Mouse (Mus musculus) thymus, postnatal 4 days (tissue): Measurements from ENCODE around the gene Pacsin2.
A peak's percentile ranks its signal among the peaks of the same experiment; 100 is the strongest.
"Not testable (repeated sequence)": the region's sequence is repeated elsewhere in the genome, so short reads cannot be mapped to it uniquely, and the experiment has no call there.

Source experiments
- DNase-seq: peaks from one replicate; pipeline ENCODE4 v3.0.0; 2021

The Pacsin2 gene

GRCm38 (mm10) chr15:83365697-83366096, 98.7 kb downstream of the Pacsin2 start:
- DNase-seq: no peak

- DNase-seq: no peak
Measured at GRCm38 (mm10) chr15:83364194-83364593, 100.2 kb downstream of the Pacsin2 start.

GRCm38 (mm10) chr15:83362813-83363212, 101.6 kb downstream of the Pacsin2 start:
- not testable (repeated sequence) for DNase-seq

GRCm38 (mm10) chr15:83360899-83361298, 103.5 kb downstream of the Pacsin2 start:
- DNase-seq: not testable (repeated sequence)

GRCm38 (mm10) chr15:83360140-83360539, 104.3 kb downstream of the Pacsin2 start:
- no peak for DNase-seq

- no peak for DNase-seq
Measured at GRCm38 (mm10) chr15:83358476-83358875, 105.9 kb downstream of the Pacsin2 start.

- DNase-seq: no peak
Measured at GRCm38 (mm10) chr15:83351546-83351945, 112.9 kb downstream of the Pacsin2 start.

- DNase-seq: no peak
Measured at GRCm38 (mm10) chr15:83350859-83351258, 113.5 kb downstream of the Pacsin2 start.

- peak; percentile 98 for DNase-seq
Measured at GRCm38 (mm10) chr15:83349954-83350711, 114.3 kb downstream of the Pacsin2 start, which contains the start of gene Arfgap3. Gene Arfgap3, minus strand, starts transcription at chr15:83350247.

- peak; percentile 11 for DNase-seq
Measured at GRCm38 (mm10) chr15:83349225-83349953, 115.0 kb downstream of the Pacsin2 start.

- DNase-seq: no peak
Measured at GRCm38 (mm10) chr15:83348747-83349146, 115.7 kb downstream of the Pacsin2 start.

- DNase-seq: no peak
Measured at GRCm38 (mm10) chr15:83345898-83346529, 118.4 kb downstream of the Pacsin2 start.

- no peak for DNase-seq
Measured at GRCm38 (mm10) chr15:83344956-83345355, 119.5 kb downstream of the Pacsin2 start.

GRCm38 (mm10) chr15:83344157-83344556, 120.2 kb downstream of the Pacsin2 start:
- no peak for DNase-seq

- DNase-seq: no peak
Measured at GRCm38 (mm10) chr15:83338908-83339307, 125.5 kb downstream of the Pacsin2 start.

- DNase-seq: no peak
Measured at GRCm38 (mm10) chr15:83337903-83338870, 126.2 kb downstream of the Pacsin2 start.

- DNase-seq: no peak
Measured at GRCm38 (mm10) chr15:83332373-83332772, 132.0 kb downstream of the Pacsin2 start.

GRCm38 (mm10) chr15:83328952-83329351, 135.5 kb downstream of the Pacsin2 start:
- no peak for DNase-seq
